30 mouse cellular contexts compared by ENCODE assay signal in the genomic region with DNA sequence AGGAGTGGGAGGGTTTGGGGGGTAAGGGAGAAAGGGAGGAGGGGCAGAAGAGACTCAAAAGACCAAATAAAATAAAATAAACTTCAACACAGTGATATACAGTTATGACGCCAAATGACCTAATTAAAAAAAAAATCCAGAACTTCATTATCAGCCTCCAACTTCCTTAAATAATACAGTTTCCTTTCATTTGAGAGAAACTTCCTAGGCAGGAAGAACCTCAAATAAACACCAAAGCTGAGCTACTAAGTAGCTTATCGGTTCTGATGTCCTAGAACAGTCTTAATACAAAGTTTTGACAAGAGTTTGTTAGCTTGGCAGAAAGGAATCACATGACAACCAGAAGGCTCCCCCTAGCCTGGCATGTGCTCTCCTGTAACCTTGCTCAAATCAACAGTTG.
A peak's percentile ranks its signal among the peaks of the same experiment; 100 is the strongest.
DNase-seq lines count a peak whose midpoint lies in the region; ATAC-seq and TF ChIP-seq lines count a peak whose summit lies in the region.
"Had no signal": no experiment of that assay in that cellular context is flagged by ENCODE, and none has a peak within 500 bp of the region (broad histone marks: within the 10 kb centered on the region; RNA-seq: fewer than 3 reads in every experiment).

No protein-coding gene starts in this region.

- ATAC-seq in heart, embryonic 15.5 days (replicated peaks; ENCODE audit: insufficient number of reproducible peaks, insufficient read depth, low FRiP score, low read depth), result no peak
- 0 out of 2 replicates have a peak, but pooled peaks have one; percentile 24 for ATAC-seq in liver, embryonic 16.5 days (ENCODE audit: low read depth)
- ATAC-seq in liver, embryonic 11.5 days (replicated peaks; ENCODE audit: low FRiP score), result no peak
- ATAC-seq in lung, postnatal 0 days, result no peak
- no peak for ATAC-seq in hindbrain, embryonic 13.5 days (ENCODE audit: low FRiP score)
- ATAC-seq: forebrain, postnatal 0 days; intestine, postnatal 0 days had no signal

- WGBS in heart, embryonic 15.5 days, result 49% methylated on average over 2 of the region's 2 CpGs
- WGBS in liver, embryonic 16.5 days (ENCODE audit: insufficient replicate concordance), result 38% methylated on average over 2 of the region's 2 CpGs
- 54% methylated on average over 2 of the region's 2 CpGs for WGBS in liver, embryonic 11.5 days
- 36% methylated on average over 2 of the region's 2 CpGs for WGBS in lung, postnatal 0 days
- WGBS in hindbrain, embryonic 13.5 days, result 83% methylated on average over 2 of the region's 2 CpGs

- no peaks in the 10 kb centered on the region for H3K9me3 ChIP-seq in heart, embryonic 15.5 days (replicated peaks)
- H3K9me3 ChIP-seq in liver, embryonic 16.5 days (replicated peaks; ENCODE audit: control insufficient read depth, low read length), result no peaks in the 10 kb centered on the region
- no peaks in the 10 kb centered on the region for H3K9me3 ChIP-seq in liver, embryonic 11.5 days (ENCODE audit: control insufficient read depth, low read length)
- H3K9me3 ChIP-seq in lung, postnatal 0 days (ENCODE audit: low read length), result no peaks in the 10 kb centered on the region
- H3K9me3 ChIP-seq in hindbrain, embryonic 13.5 days, result no peaks in the 10 kb centered on the region
- H3K9me3 ChIP-seq: forebrain, embryonic 12.5 days; hindbrain, embryonic 12.5 days; limb, embryonic 13.5 days; midbrain, embryonic 12.5 days; neural tube, embryonic 12.5 days had no signal

- no peaks in the 10 kb centered on the region for H3K27me3 ChIP-seq in heart, embryonic 15.5 days
- no peaks in the 10 kb centered on the region for H3K27me3 ChIP-seq in liver, embryonic 16.5 days (ENCODE audit: control insufficient read depth, insufficient read depth, low read depth, low read length)
- H3K27me3 ChIP-seq in liver, embryonic 11.5 days (replicated peaks; ENCODE audit: control insufficient read depth, insufficient read depth, low read length), result no peaks in the 10 kb centered on the region
- H3K27me3 ChIP-seq in lung, postnatal 0 days (replicated peaks; ENCODE audit: insufficient read depth, low read length), result no peaks in the 10 kb centered on the region
- H3K27me3 ChIP-seq in hindbrain, embryonic 13.5 days, result no peaks in the 10 kb centered on the region
- H3K27me3 ChIP-seq: forebrain, embryonic 12.5 days; hindbrain, embryonic 12.5 days; limb, embryonic 13.5 days; megakaryocyte, embryonic 14.5 days; midbrain, embryonic 12.5 days; neural tube, embryonic 12.5 days had no signal

- H3K27ac ChIP-seq in heart, embryonic 15.5 days, result 0 out of 2 replicates have a peak overlapping the region, but pooled peaks have one; percentile 24
- H3K27ac ChIP-seq in liver, embryonic 16.5 days (ENCODE audit: low read length), result no peak overlapping the region
- no peak overlapping the region for H3K27ac ChIP-seq in liver, embryonic 11.5 days (ENCODE audit: low read depth, low read length)
- H3K27ac ChIP-seq in lung, postnatal 0 days (ENCODE audit: low read length), result no peak overlapping the region
- H3K27ac ChIP-seq in hindbrain, embryonic 13.5 days, result no peak overlapping the region
- H3K27ac ChIP-seq: forebrain, embryonic 12.5 days; hindbrain, embryonic 12.5 days; left cerebral cortex, adult 2 months; limb, embryonic 13.5 days; liver, embryonic 14.5 days; midbrain, embryonic 12.5 days; neural tube, embryonic 12.5 days had no signal

- no peak overlapping the region for H3K4me3 ChIP-seq in heart, embryonic 15.5 days
- no peak overlapping the region for H3K4me3 ChIP-seq in liver, embryonic 16.5 days (ENCODE audit: low read depth, low read length)
- H3K4me3 ChIP-seq in liver, embryonic 11.5 days (ENCODE audit: low read depth, low read length), result no peak overlapping the region
- H3K4me3 ChIP-seq in lung, postnatal 0 days (ENCODE audit: low read depth, low read length), result no peak overlapping the region
- H3K4me3 ChIP-seq in hindbrain, embryonic 13.5 days, result no peak overlapping the region
- H3K4me3 ChIP-seq: erythroblast, embryonic 14.5 days; forebrain, embryonic 12.5 days; hindbrain, embryonic 12.5 days; left cerebral cortex, adult 2 months; limb, embryonic 13.5 days; megakaryocyte, embryonic 14.5 days; midbrain, embryonic 12.5 days; myocyte; neural tube, embryonic 12.5 days had no signal

- no peak for DNase-seq in heart, postnatal 4 days
- no peak for DNase-seq in liver, embryonic 11.5 days (ENCODE audit: low spot score)
- DNase-seq in lung, postnatal 0 days (ENCODE audit: low spot score), result peak; percentile 22
- no peak for DNase-seq in right cerebral cortex, postnatal 14 days
- DNase-seq: adrenal gland, postnatal 25 days; B cell, adult 2 months; cerebellum, adult 18-20 months; cerebellum, postnatal 14 days; forebrain, postnatal 0 days; gastrocnemius, postnatal 14 days; heart, postnatal 10 days; kidney, postnatal 25 days; right cerebral cortex, adult 18-20 months; right cerebral cortex, postnatal 4 days; thymus, adult 2 months; thymus, postnatal 36 days had no signal

- H3K9ac ChIP-seq in heart, embryonic 15.5 days, result no peak overlapping the region
- no peak overlapping the region for H3K9ac ChIP-seq in liver, embryonic 16.5 days (ENCODE audit: low read depth, low read length)
- no peak overlapping the region for H3K9ac ChIP-seq in liver, embryonic 11.5 days (ENCODE audit: low read depth, low read length)
- H3K9ac ChIP-seq in lung, postnatal 0 days (replicated peaks; ENCODE audit: low read depth), result no peak overlapping the region
- no peak overlapping the region for H3K9ac ChIP-seq in hindbrain, embryonic 13.5 days
- H3K9ac ChIP-seq: forebrain, embryonic 12.5 days; forebrain, postnatal 0 days; hindbrain, embryonic 12.5 days; limb, embryonic 13.5 days; liver, embryonic 14.5 days; midbrain, embryonic 12.5 days; neural tube, embryonic 12.5 days had no signal

- H3K4me1 ChIP-seq in heart, embryonic 15.5 days (replicated peaks), result peaks cover 12% of the 10 kb centered on the region
- no peaks in the 10 kb centered on the region for H3K4me1 ChIP-seq in liver, embryonic 16.5 days (ENCODE audit: control insufficient read depth, low read depth, low read length)
- H3K4me1 ChIP-seq in liver, embryonic 11.5 days (replicated peaks; ENCODE audit: control insufficient read depth, insufficient read depth, low read length), result no peaks in the 10 kb centered on the region
- no peaks in the 10 kb centered on the region for H3K4me1 ChIP-seq in lung, postnatal 0 days (ENCODE audit: insufficient read depth, low read depth, low read length)
- H3K4me1 ChIP-seq in hindbrain, embryonic 13.5 days (replicated peaks), result peaks cover 6% of the 10 kb centered on the region; the same call in 1 of the 2 replicates
- H3K4me1 ChIP-seq: forebrain, embryonic 12.5 days; limb, embryonic 13.5 days; midbrain, embryonic 12.5 days; neural tube, embryonic 12.5 days had no signal

- TF ChIP-seq CTCF in lung, postnatal 0 days (IDR thresholded peaks at IDR 0.05), result no peak

- no peak overlapping the region for H3K4me2 ChIP-seq in heart, embryonic 15.5 days
- H3K4me2 ChIP-seq in liver, embryonic 16.5 days (ENCODE audit: low read depth, low read length), result no peak overlapping the region
- no peak overlapping the region for H3K4me2 ChIP-seq in liver, embryonic 11.5 days
- no peak overlapping the region for H3K4me2 ChIP-seq in lung, postnatal 0 days (replicated peaks; ENCODE audit: low read depth, low read length)
- no peak overlapping the region for H3K4me2 ChIP-seq in hindbrain, embryonic 13.5 days
- H3K4me2 ChIP-seq: forebrain, embryonic 12.5 days; hindbrain, embryonic 12.5 days; limb, embryonic 13.5 days; midbrain, embryonic 12.5 days; neural tube, embryonic 12.5 days had no signal

- H3K36me3 ChIP-seq in heart, embryonic 15.5 days, result no peaks in the 10 kb centered on the region
- H3K36me3 ChIP-seq in liver, embryonic 16.5 days (ENCODE audit: control insufficient read depth, insufficient read depth), result no peaks in the 10 kb centered on the region
- no peaks in the 10 kb centered on the region for H3K36me3 ChIP-seq in liver, embryonic 11.5 days (ENCODE audit: control insufficient read depth, insufficient read depth, low read length)
- no peaks in the 10 kb centered on the region for H3K36me3 ChIP-seq in lung, postnatal 0 days (ENCODE audit: insufficient read depth, low read length)
- no peaks in the 10 kb centered on the region for H3K36me3 ChIP-seq in hindbrain, embryonic 13.5 days
- H3K36me3 ChIP-seq: forebrain, embryonic 12.5 days; hindbrain, embryonic 12.5 days; limb, embryonic 13.5 days; midbrain, embryonic 12.5 days; neural tube, embryonic 12.5 days had no signal

- peak; percentile 56; the same call in 1 of the 2 replicates for TF ChIP-seq EP300 in lung, postnatal 0 days (IDR thresholded peaks at IDR 0.05)
